Mouse (Mus musculus) left cerebral cortex, adult 11 months (tissue): Measurements from ENCODE around the gene Gcg.

Experiments
- DNase-seq: peaks from one replicate; pipeline ENCODE4 v3.0.0; 2022; ENCODE audit warnings: low spot score

Gene Gcg

GRCm38 (mm10) chr2:62483550-62483949, at the start of gene Gcg:
Gene Gcg, minus strand, starts transcription at chr2:62483650.
- DNase-seq, result no peak

GRCm38 (mm10) chr2:62531065-62531464, 47.6 kb upstream of the Gcg start:
- DNase-seq, result no peak

- DNase-seq, result peak; percentile 39
Measured at GRCm38 (mm10) chr2:62526399-62526798, 42.9 kb upstream of the Gcg start.

- peak; percentile 42 for DNase-seq
Measured at GRCm38 (mm10) chr2:62517790-62518189, 34.3 kb upstream of the Gcg start.

GRCm38 (mm10) chr2:62514477-62514876, 31.0 kb upstream of the Gcg start:
- DNase-seq, result no peak

GRCm38 (mm10) chr2:62513477-62513876, 30.0 kb upstream of the Gcg start:
- DNase-seq, result no peak

GRCm38 (mm10) chr2:62507130-62507529, 23.7 kb upstream of the Gcg start:
- DNase-seq, result no peak

GRCm38 (mm10) chr2:62506441-62506840, 23.0 kb upstream of the Gcg start:
- no peak for DNase-seq

GRCm38 (mm10) chr2:62504269-62504796, 20.9 kb upstream of the Gcg start:
- no peak for DNase-seq

GRCm38 (mm10) chr2:62503326-62503725, 19.9 kb upstream of the Gcg start:
- no peak for DNase-seq

GRCm38 (mm10) chr2:62502516-62502915, 19.1 kb upstream of the Gcg start:
- no peak for DNase-seq

- no peak for DNase-seq
Measured at GRCm38 (mm10) chr2:62498821-62499220, 15.4 kb upstream of the Gcg start.

- DNase-seq, result no peak
Measured at GRCm38 (mm10) chr2:62498086-62498485, 14.6 kb upstream of the Gcg start.

GRCm38 (mm10) chr2:62497333-62498002, 14.0 kb upstream of the Gcg start:
- no peak for DNase-seq

- no peak for DNase-seq
Measured at GRCm38 (mm10) chr2:62495407-62495806, 12.0 kb upstream of the Gcg start.

GRCm38 (mm10) chr2:62489832-62490231, 6.4 kb upstream of the Gcg start:
- no peak for DNase-seq

GRCm38 (mm10) chr2:62484906-62485305, 1.5 kb upstream of the Gcg start:
- no peak for DNase-seq

- no peak for DNase-seq
Measured at GRCm38 (mm10) chr2:62480285-62481198, 2.9 kb downstream of the Gcg start.

GRCm38 (mm10) chr2:62469551-62469950, 13.9 kb downstream of the Gcg start:
- DNase-seq, result no peak

GRCm38 (mm10) chr2:62463287-62463686, 20.2 kb downstream of the Gcg start:
- DNase-seq, result no peak

- no peak for DNase-seq
Measured at GRCm38 (mm10) chr2:62462174-62462573, 21.3 kb downstream of the Gcg start.

GRCm38 (mm10) chr2:62460815-62461450, 22.5 kb downstream of the Gcg start:
- no peak for DNase-seq
